Comparison of ENCODE assay signal across 19 mouse cellular contexts in the genomic region with DNA sequence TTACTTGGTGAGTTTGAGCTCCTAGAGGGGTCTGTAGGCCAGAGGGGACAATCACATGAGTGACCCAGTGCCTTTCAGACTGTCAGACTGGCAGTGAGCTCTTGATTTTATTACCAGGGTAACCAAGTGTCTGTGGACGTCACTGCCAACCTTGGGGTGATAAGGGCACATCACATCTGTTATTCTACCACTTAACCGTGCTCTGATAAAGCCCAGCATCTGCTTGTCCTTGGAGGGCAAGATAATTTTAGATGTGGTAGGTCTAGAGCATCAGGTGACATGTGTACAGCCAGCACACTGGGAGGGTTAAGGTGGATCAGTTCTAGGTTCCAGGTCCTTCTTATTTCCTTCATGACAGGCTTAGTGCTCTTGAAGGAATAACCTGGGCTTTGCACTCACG.
DNase-seq lines count a peak whose midpoint lies in the region; ATAC-seq and TF ChIP-seq lines count a peak whose summit lies in the region.
"Had no signal": no experiment of that assay in that cellular context is flagged by ENCODE, and none has a peak within 500 bp of the region (broad histone marks: within the 10 kb centered on the region; RNA-seq: fewer than 3 reads in every experiment).

No protein-coding gene starts in this region.

- no peak overlapping the region for H3K4me2 ChIP-seq in stomach, embryonic 15.5 days
- no peak overlapping the region for H3K4me2 ChIP-seq in stomach, postnatal 0 days (replicated peaks; ENCODE audit: low read depth)
- H3K4me2 ChIP-seq in liver, embryonic 11.5 days: no peak overlapping the region
- H3K4me2 ChIP-seq in midbrain, embryonic 13.5 days (replicated peaks): no peak overlapping the region
- H3K4me2 ChIP-seq: limb, embryonic 12.5 days; midbrain, embryonic 11.5 days had no signal

- peak; percentile 27; the same call in 1 of the 2 replicates for ATAC-seq in stomach, embryonic 15.5 days (ENCODE audit: insufficient read depth, low FRiP score, low read depth)
- no peak for ATAC-seq in stomach, postnatal 0 days (ENCODE audit: low FRiP score, low TSS enrichment)
- ATAC-seq in liver, embryonic 11.5 days (replicated peaks; ENCODE audit: low FRiP score): peak; percentile 77
- peak; percentile 97 for ATAC-seq in megakaryocyte-erythroid progenitor cell, adult 5-6 weeks (replicated peaks; ENCODE audit: low FRiP score, low TSS enrichment, poor library complexity, severe bottlenecking)
- no peak for ATAC-seq in midbrain, embryonic 13.5 days
- ATAC-seq: forebrain, postnatal 0 days; intestine, embryonic 16.5 days; lung, postnatal 0 days had no signal

- 60% methylated on average over 3 of the region's 3 CpGs for WGBS in stomach, embryonic 15.5 days
- WGBS in stomach, postnatal 0 days: 64% methylated on average over 3 of the region's 3 CpGs
- WGBS in liver, embryonic 11.5 days: 47% methylated on average over 3 of the region's 3 CpGs
- 83% methylated on average over 3 of the region's 3 CpGs for WGBS in midbrain, embryonic 13.5 days
- 65% methylated on average over 3 of the region's 3 CpGs for WGBS in lung, adult 2 months

- no peak overlapping the region for H3K4me3 ChIP-seq in stomach, embryonic 15.5 days (replicated peaks)
- no peak overlapping the region for H3K4me3 ChIP-seq in stomach, postnatal 0 days (ENCODE audit: low read depth, low read length)
- H3K4me3 ChIP-seq in liver, embryonic 11.5 days (ENCODE audit: low read depth, low read length): no peak overlapping the region
- H3K4me3 ChIP-seq in midbrain, embryonic 13.5 days (replicated peaks): no peak overlapping the region
- H3K4me3 ChIP-seq in lung, adult 2 months (replicated peaks; ENCODE audit: extremely low read depth, low read depth, low read length): no peak overlapping the region
- H3K4me3 ChIP-seq: embryonic facial prominence, embryonic 10.5 days; erythroblast, embryonic 14.5 days; limb, embryonic 12.5 days; myocyte had no signal

- H3K4me1 ChIP-seq in stomach, embryonic 15.5 days: no peaks in the 10 kb centered on the region
- no peaks in the 10 kb centered on the region for H3K4me1 ChIP-seq in stomach, postnatal 0 days (replicated peaks; ENCODE audit: control insufficient read depth, insufficient read depth)
- no peaks in the 10 kb centered on the region; the same call in 1 of the 2 replicates for H3K4me1 ChIP-seq in liver, embryonic 11.5 days (replicated peaks; ENCODE audit: control insufficient read depth, insufficient read depth, low read length)
- H3K4me1 ChIP-seq in midbrain, embryonic 13.5 days (replicated peaks): peaks cover 7% of the 10 kb centered on the region; the same call in 1 of the 2 replicates
- no peaks in the 10 kb centered on the region for H3K4me1 ChIP-seq in lung, adult 2 months (ENCODE audit: control insufficient read depth, insufficient read depth, low read length)
- H3K4me1 ChIP-seq: limb, embryonic 12.5 days had no signal

- TF ChIP-seq POLR2A in lung, adult 2 months (IDR thresholded peaks at IDR 0.05; ENCODE audit: borderline replicate concordance, extremely low read depth, low read depth, low read length): no peak

- no peak overlapping the region for H3K9ac ChIP-seq in stomach, embryonic 15.5 days
- H3K9ac ChIP-seq in stomach, postnatal 0 days (ENCODE audit: low read length): no peak overlapping the region
- no peak overlapping the region for H3K9ac ChIP-seq in liver, embryonic 11.5 days (ENCODE audit: low read depth, low read length)
- no peak overlapping the region for H3K9ac ChIP-seq in midbrain, embryonic 13.5 days (replicated peaks)
- H3K9ac ChIP-seq: forebrain, postnatal 0 days; limb, embryonic 12.5 days had no signal

- no peak for TF ChIP-seq EP300 in stomach, postnatal 0 days (optimal IDR thresholded peaks at IDR 0.05)

- H3K27me3 ChIP-seq in stomach, embryonic 15.5 days (replicated peaks): no peaks in the 10 kb centered on the region
- no peaks in the 10 kb centered on the region for H3K27me3 ChIP-seq in stomach, postnatal 0 days (ENCODE audit: control insufficient read depth, insufficient read depth, low read length)
- H3K27me3 ChIP-seq in liver, embryonic 11.5 days (replicated peaks; ENCODE audit: control insufficient read depth, insufficient read depth, low read length): no peaks in the 10 kb centered on the region
- no peaks in the 10 kb centered on the region for H3K27me3 ChIP-seq in midbrain, embryonic 13.5 days
- H3K27me3 ChIP-seq: limb, embryonic 12.5 days had no signal

- no peaks in the 10 kb centered on the region for H3K9me3 ChIP-seq in stomach, embryonic 15.5 days
- no peaks in the 10 kb centered on the region for H3K9me3 ChIP-seq in stomach, postnatal 0 days (ENCODE audit: control insufficient read depth, low read length)
- H3K9me3 ChIP-seq in liver, embryonic 11.5 days (ENCODE audit: control insufficient read depth, low read length): no peaks in the 10 kb centered on the region
- H3K9me3 ChIP-seq in midbrain, embryonic 13.5 days: no peaks in the 10 kb centered on the region
- H3K9me3 ChIP-seq: embryonic facial prominence, embryonic 10.5 days; limb, embryonic 12.5 days had no signal

- no peak overlapping the region for H3K27ac ChIP-seq in stomach, embryonic 15.5 days
- H3K27ac ChIP-seq in stomach, postnatal 0 days (replicated peaks): no peak overlapping the region
- no peak overlapping the region for H3K27ac ChIP-seq in liver, embryonic 11.5 days (ENCODE audit: low read depth, low read length)
- no peak overlapping the region for H3K27ac ChIP-seq in midbrain, embryonic 13.5 days
- H3K27ac ChIP-seq: embryonic facial prominence, embryonic 10.5 days; limb, embryonic 12.5 days had no signal

- no peaks in the 10 kb centered on the region for H3K36me3 ChIP-seq in stomach, embryonic 15.5 days
- no peaks in the 10 kb centered on the region for H3K36me3 ChIP-seq in stomach, postnatal 0 days (ENCODE audit: control insufficient read depth, insufficient read depth, low read length)
- no peaks in the 10 kb centered on the region for H3K36me3 ChIP-seq in liver, embryonic 11.5 days (ENCODE audit: control insufficient read depth, insufficient read depth, low read length)
- H3K36me3 ChIP-seq in midbrain, embryonic 13.5 days: no peaks in the 10 kb centered on the region
- H3K36me3 ChIP-seq: embryonic facial prominence, embryonic 10.5 days; limb, embryonic 12.5 days had no signal

- peak; percentile 60 to 70 for DNase-seq in adrenal gland, adult (ENCODE audit: inconsistent age in 2 of 2, low spot score in 1 of 2)
- no peak for DNase-seq in adrenal gland, postnatal 25 days
- DNase-seq in stomach, postnatal 0 days (ENCODE audit: low spot score): no peak
- DNase-seq in liver, embryonic 11.5 days (ENCODE audit: low spot score): no peak
- DNase-seq in lung, adult 2 months: no peak
- DNase-seq: cerebellum, postnatal 14 days; forebrain, postnatal 0 days; kidney, postnatal 10 days; thymus, postnatal 4 days had no signal

- TF ChIP-seq CTCF in stomach, postnatal 0 days (IDR thresholded peaks at IDR 0.05; ENCODE audit: low read depth): no peak
- TF ChIP-seq CTCF in lung, adult 2 months (IDR thresholded peaks at IDR 0.05; ENCODE audit: insufficient read depth, low read length): no peak

Comparison
In these comparisons a context has a peak if more than half of its experiments do, and no peak if none do; other contexts are left out.
1. DNase-seq: peak in adrenal gland, adult (2 of 2); none in adrenal gland, postnatal 25 days (single experiment), stomach, postnatal 0 days (single experiment), liver, embryonic 11.5 days (single experiment) and lung, adult 2 months (single experiment).
2. ATAC-seq: peak in stomach, embryonic 15.5 days (single experiment), liver, embryonic 11.5 days (single experiment) and megakaryocyte-erythroid progenitor cell, adult 5-6 weeks (single experiment); none in stomach, postnatal 0 days (single experiment) and midbrain, embryonic 13.5 days (single experiment).